Mouse (Mus musculus) heart, adult 9 months (tissue): ENCODE results near the gene Cryzl2.

Source experiments
- DNase-seq, 2 experiments: peaks; one replicate each; pipeline ENCODE4 v3.0.0; 2022; ENCODE audit warnings: low spot score in 2 of 2

Gene Cryzl2

GRCm38 (mm10) chr1:157458421-157459208 lies at the start of gene Cryzl2:
Gene Cryzl2, plus strand, starts transcription at chr1:157458577.
- peak; percentile 84 to 85 for DNase-seq

- no peak for DNase-seq
These were observed 48.7 kb upstream of the Cryzl2 start for GRCm38 (mm10) chr1:157409648-157410047.

DNA sequence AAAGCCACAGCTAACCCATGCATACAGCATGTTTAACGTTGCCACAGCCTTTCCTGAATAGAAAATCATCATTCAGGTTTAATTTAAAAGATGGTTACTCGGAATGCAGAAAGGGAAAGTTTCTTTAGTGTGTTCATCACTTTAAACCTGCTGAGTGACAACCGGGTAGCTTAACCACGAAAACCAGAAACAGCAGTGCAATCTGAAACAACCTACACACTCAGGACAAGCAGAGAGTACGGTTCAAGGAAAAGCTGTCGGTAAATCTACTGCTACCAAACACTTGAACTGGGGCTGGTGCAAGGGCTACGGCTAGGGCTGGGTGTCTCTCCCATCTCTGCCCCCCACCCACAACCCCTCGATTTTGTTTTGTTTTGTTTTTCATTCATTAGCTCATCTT lies 47.4 kb upstream of the Cryzl2 start:
- DNase-seq = no peak

DNA sequence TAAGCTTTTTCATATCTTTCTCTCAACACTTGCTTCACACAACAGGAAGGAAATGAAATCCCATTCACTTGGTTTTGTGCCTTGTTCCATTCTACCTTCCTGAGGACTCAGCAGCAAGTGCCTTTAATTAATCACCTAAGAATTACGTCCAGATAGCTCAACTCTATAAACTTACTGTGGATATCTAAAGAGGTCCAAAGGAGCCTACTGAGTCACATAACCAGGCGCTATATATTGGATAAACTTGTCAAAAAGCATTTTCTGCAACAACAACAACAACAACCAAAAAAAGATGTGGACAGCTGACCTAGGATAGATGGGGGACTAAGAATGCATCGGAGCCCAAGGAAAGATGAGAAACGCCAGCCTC lies 47.1 kb upstream of the Cryzl2 start:
- no peak for DNase-seq

- DNase-seq = peak; percentile 47 to 82
These were observed 46.5 kb upstream of the Cryzl2 start for GRCm38 (mm10) chr1:157411711-157412380.

DNA sequence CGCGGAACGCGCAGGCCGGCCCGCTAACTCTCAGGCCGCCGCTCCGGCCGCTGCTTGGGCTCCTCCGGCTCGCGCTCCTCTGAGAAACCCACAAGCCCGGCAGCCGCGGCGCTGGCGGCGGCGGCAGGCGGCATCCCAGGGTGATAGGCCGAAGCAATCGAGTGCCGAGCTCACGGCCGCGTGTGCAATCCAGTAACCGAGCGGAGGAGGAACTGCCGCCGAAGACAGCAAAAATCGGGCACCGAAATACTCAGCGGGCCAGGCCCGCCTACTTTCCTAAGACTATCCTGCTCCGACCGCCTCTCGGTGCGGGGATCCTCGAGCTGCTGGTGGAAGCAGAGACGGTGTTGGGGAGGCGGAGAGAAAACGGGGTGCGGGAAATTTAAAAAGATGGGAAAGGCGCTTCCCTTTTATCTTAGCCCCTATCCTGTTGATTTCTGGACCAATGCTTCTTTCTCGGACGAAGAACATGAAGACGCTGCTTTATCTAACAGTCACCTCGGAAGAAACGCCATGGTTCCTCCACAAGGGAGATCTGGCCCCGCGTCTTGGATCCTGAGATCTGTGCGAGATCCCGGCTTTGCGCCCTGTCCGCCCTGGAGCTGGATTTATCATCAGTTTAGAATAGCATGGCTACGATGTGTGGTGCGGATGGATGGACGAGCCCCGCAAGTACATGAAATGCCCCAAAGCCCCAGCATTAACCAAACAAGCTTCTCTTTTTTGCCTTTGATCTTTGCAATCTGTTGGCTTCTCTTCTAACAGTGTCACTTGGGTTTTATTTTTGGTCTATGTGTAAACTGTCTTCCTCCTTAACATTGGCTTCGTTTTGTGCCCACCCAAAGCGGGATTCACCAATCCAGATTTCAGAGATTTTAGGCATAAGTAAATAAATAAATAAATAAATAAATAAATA lies 45.7 kb upstream of the Cryzl2 start, which contains the start of gene Rasal2:
Gene Rasal2 (minus strand): TSS at position 142 of the 916 bp plus-strand sequence.
- DNase-seq = peak; percentile 94 to 95

DNA sequence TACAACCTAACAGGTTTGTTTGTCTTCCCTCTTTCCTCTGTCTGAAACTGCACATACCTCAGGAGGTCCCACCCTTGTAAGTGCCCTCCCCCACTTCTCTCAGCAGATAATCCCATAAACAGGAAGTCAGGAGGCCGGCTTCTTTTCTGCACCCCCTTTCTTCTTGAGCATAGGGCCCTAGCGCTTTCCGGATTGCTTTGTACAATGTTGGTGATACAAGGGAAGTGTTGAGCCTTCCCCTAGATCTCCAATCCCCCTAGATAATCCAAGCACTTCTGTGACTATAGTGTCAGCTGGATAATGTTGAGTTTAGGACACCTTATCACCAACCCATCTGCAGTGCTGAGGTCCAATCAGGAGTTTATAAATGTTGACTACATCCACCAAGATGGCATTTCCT lies 42.6 kb upstream of the Cryzl2 start:
- no peak for DNase-seq

DNA sequence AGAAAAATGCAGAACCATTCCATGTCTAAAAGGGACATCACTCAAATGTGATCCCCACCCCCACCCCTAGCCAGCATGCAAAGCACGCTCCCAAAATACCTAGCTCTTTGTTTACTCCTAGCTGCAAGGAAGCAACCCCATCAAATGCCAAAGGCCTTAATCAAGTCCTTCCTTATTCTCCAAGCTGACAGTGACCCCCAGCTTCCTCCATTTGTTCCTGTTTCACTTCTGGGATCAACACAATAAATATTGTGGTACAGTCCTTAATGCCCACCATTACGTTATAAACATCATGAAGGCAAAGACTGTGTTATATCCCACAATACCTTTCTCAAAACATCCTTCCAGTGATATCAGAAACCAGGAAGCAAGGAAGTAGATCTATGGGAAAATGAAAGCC lies 41.7 kb upstream of the Cryzl2 start:
- DNase-seq = peak in 1 of 2 experiments; percentile 39

GRCm38 (mm10) chr1:157417414-157417813 lies 41.0 kb upstream of the Cryzl2 start:
- DNase-seq = no peak

DNA sequence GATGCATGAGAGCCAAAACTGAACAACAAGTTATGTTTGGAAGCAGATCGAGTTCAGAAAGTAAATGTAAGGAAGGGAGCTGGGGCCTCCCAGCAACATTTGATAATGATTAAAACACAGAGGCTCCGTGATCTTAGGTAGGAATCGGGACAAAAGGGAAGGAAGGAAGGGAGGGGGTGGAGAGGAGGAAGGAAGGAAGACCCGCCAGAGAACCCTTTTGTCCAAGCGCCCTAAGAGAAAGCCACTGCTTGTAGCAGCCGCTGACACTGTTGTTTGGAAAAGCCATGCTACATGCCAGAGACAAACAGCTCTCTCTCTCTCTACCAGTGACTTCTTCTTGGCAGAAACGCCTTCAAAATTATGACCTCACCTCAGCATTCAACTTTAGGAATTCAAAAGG lies 40.5 kb upstream of the Cryzl2 start:
- peak; percentile 53 to 72 for DNase-seq

GRCm38 (mm10) chr1:157425741-157426427 lies 32.5 kb upstream of the Cryzl2 start:
- no peak for DNase-seq

DNA sequence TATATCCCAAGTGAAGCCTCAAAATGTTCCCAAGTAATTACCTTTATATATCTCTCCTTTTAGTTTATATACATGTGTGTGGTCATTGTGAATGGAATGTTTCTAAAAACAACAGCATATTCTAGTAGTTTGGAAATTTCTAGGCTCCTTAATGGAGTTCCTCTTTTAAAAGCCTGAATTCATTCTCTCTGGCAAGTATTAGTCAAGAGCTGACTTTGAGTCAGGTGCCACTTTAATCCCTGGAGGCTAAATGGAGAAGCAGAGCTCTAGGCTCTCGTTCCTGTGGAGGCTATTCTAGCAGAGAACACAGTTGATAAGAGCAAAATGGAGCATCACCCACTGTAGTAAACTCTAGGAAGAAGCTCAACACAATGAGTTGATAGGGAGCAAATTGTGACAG lies 31.4 kb upstream of the Cryzl2 start:
- no peak for DNase-seq

DNA sequence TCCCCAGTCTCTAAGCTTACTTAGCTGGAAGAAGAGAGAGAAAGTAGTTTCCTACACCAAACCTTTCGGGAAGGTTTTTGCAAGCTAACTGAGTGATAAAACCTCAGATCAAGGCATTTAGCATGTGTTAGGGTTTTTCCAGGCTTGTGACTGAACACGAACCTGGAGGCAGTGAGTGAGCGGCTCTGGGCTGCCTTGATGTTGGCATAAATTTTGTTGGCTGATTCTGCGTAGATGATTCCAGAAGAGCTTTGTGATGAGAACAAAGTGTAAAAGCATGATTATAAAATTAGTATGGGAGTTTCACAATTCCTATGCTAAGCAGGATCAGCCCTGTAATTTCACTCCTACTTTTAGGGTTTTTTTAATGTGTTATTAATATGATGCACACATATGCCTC lies 30.8 kb upstream of the Cryzl2 start:
- DNase-seq = no peak

GRCm38 (mm10) chr1:157428366-157428765 lies 30.0 kb upstream of the Cryzl2 start:
- DNase-seq = no peak

GRCm38 (mm10) chr1:157433316-157433715 lies 25.1 kb upstream of the Cryzl2 start:
- no peak for DNase-seq

- no peak for DNase-seq
These were observed 24.0 kb upstream of the Cryzl2 start for GRCm38 (mm10) chr1:157434404-157434803.

DNA sequence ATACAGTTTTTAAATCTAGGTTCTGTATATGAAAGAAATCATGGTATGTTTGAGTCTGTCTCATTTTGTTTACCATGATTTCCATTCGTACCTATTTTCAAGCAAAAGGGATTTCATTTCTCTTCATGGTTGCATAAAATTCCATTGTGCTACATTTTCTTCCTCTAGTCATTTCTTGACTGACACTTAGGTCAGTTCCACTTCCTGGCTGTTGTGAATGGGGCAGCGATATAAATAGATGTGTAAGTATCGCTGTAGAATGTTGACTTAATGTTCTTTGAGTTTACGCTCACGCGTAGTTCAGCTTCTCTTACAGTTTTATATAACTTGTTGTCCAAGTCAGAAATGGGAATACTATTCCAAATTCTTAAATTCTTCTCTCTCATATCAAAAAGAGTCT lies 22.5 kb upstream of the Cryzl2 start:
- no peak for DNase-seq

DNA sequence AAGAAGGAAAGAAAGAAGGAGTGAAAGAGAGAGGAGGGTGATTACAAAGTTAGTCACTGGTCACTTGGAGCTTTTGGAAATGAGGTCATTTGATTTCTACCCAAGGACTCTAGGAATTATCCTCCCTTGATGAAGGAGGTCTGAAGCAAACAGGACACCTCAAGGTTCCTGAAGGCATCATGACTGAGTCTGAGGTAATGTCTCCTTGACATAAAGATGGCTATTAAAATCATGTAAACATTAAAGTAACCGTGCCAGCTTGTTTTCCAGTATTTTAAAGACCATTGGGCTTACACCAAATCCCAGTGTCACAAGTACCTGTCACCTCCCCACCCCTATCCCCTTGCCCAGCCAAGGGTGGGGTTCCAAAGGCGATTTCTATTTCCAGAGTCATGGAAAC lies 20.1 kb upstream of the Cryzl2 start:
- DNase-seq = no peak

DNA sequence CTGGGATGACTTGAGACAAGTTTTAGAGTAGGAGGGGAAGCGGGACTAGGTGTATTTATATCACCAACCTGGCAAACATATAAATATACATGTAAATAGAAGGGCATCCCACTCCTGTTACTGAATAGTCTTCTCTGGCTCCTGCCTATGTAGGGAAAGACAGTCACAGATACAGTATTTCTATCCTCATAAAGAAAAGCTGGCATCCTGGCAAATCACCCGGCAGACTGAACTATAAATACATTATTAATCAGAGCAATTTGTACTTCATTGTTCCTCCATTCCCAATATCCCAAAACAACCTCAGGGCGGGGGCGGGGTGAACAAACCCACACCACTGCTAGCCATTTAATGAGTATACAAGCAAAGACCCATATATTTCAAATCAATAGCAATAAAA lies 19.3 kb upstream of the Cryzl2 start:
- no peak for DNase-seq

DNA sequence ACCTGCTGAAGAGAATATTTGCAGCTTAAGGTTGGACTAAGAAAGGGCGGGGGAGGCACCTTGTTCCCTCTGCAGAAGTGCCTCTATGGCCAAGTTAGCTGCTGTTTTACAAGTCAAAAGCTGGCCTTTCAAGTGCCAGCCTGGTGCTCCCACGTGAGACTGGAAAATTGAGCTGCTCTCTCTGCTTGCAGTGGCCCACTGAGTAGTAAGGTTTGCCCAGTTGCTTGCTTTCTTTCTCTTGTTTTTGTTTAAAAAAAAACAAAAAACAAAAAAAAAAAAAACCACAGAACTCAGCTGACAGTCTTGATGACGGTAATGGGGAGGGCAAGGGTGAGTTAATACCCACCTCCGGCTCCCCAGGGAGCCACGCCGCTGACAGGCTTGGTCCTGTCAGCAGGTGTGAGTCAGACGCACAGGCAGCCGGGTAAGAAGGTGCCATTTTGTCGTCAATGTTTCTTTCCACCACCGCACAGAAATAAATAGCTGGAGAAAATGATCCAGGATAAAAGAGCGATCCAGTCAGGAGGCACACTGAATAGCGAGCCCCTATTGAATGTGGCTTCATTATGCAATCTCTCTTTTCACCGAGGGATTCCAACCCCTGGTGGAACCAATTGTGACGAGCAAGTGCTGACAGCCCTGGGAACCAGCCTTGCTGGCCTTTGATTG lies 18.3 kb upstream of the Cryzl2 start:
- DNase-seq = no peak
